Mouse (Mus musculus) erythroblast, embryonic 14.5 days (primary cell): ENCODE measurements around the gene Rpf2.

Experiments used
- GATA1 ChIP-seq: IDR thresholded peaks from 2 replicates; pipeline ENCODE4 v1.6.1; 2012; ENCODE audit warnings: low read length, inconsistent platforms, mixed read lengths
- TAL1 ChIP-seq: IDR thresholded peaks from 3 replicates; pipeline ENCODE4 v1.6.1; 2012; ENCODE audit warnings: low read length, inconsistent platforms, mixed read lengths

DNA sequence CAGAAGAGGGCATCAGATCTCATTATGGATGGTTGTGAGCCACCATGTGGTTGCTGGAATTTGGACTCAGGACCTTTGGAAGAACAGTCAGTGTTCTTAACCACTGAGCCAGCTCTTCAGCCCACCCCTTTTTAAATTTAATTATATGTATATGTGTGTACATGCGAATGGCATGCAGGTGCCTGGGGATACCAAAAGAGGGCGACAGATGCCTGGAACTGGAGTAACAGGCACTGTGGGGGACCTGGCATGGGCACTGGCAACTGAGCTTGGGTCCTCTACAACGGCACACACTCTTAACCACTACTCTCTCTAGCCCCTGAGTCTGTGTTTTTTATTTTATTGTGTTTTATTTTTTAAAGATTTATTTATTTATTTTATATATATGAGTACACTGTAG, 18.1 kb upstream of the Rpf2 start:
- no peak for TF ChIP-seq GATA1
- TF ChIP-seq TAL1: no peak
